Mouse (Mus musculus): ENCODE data around the gene Nfya.

GRCm38 (mm10) chr17:48350681-48351193 lies 59.0 kb downstream of the Nfya start:
- TF ChIP-seq CTCF (IDR thresholded peaks at IDR 0.05; ENCODE audit: low read depth, low read length), result no peak
- no peak for TF ChIP-seq GATA1 (IDR thresholded peaks at IDR 0.05; ENCODE audit: borderline replicate concordance, low read length)

All from G1E (cell line).